Mouse (Mus musculus) bone marrow, adult 2 months (tissue): Measurements from ENCODE around the gene Fyb.

ENCODE experiments used
- CTCF ChIP-seq: fragments of 200-500 bp; IDR thresholded peaks from 2 replicates; pipeline ENCODE4 v1.5.1; 2011; ENCODE audit warnings: low read length, control low read depth; ENCODE audit not compliant: control insufficient read depth, insufficient read depth
- POLR2A ChIP-seq: fragments of 200-500 bp; IDR thresholded peaks from 2 replicates; pipeline ENCODE4 v1.6.1; 2011; ENCODE audit warnings: low read depth, mild to moderate bottlenecking, control low read depth, low read length, borderline replicate concordance; ENCODE audit not compliant: control insufficient read depth

GRCm38 (mm10) chr15:6492386-6492785 is 30.3 kb upstream of the Fyb start:
- no peak for TF ChIP-seq CTCF
- TF ChIP-seq POLR2A: no peak
